10 mouse cellular contexts compared by ENCODE assay signal in genomic region chr6:119543803-119544517, GRCm38 (mm10). TPM values are rescaled to one million over a fixed set of nuclear protein-coding genes. Genes with fewer than 3 reads are reported as not detected.
A peak's percentile ranks its signal among the peaks of the same experiment; 100 is the strongest.
DNase-seq lines count a peak whose midpoint lies in the region; ATAC-seq and TF ChIP-seq lines count a peak whose summit lies in the region.
"Had no signal": no experiment of that assay in that cellular context is flagged by ENCODE, and none has a peak within 500 bp of the region (broad histone marks: within the 10 kb centered on the region; RNA-seq: fewer than 3 reads in every experiment).

Gene Wnt5b (minus strand): TSS chr6:119544347.

- no peak within 1 kb of the TSS for H3K9ac ChIP-seq in liver, embryonic 16.5 days (ENCODE audit: low read depth, low read length)
- H3K9ac ChIP-seq in stomach, embryonic 14.5 days (replicated peaks; ENCODE audit: low read depth, low read length): peak within 1 kb of the TSS; percentile 61

- ATAC-seq in liver, embryonic 16.5 days (ENCODE audit: low read depth): no peak
- ATAC-seq in stomach, embryonic 14.5 days (ENCODE audit: insufficient number of reproducible peaks, insufficient read depth, low FRiP score, low read depth): peak; percentile 54

- H3K27me3 ChIP-seq in thymus, adult 2 months (ENCODE audit: control insufficient read depth, insufficient read depth, low read length): no peaks in the 10 kb centered on the region; the same call in 1 of the 2 replicates
- peaks cover 54% of the 10 kb centered on the region for H3K27me3 ChIP-seq in liver, embryonic 16.5 days (ENCODE audit: control insufficient read depth, insufficient read depth, low read depth, low read length)
- H3K27me3 ChIP-seq in stomach, embryonic 14.5 days (ENCODE audit: control insufficient read depth, insufficient read depth, low read length): no peaks in the 10 kb centered on the region
- H3K27me3 ChIP-seq: CH12.LX had no signal

- peak within 1 kb of the TSS; percentile 70 for H3K4me2 ChIP-seq in liver, embryonic 16.5 days (ENCODE audit: low read depth, low read length)
- peak within 1 kb of the TSS; percentile 87 for H3K4me2 ChIP-seq in stomach, embryonic 14.5 days (replicated peaks; ENCODE audit: low read depth, low read length)

- H3K9me3 ChIP-seq in liver, embryonic 16.5 days (replicated peaks; ENCODE audit: control insufficient read depth, low read length): no peaks in the 10 kb centered on the region
- H3K9me3 ChIP-seq in stomach, embryonic 14.5 days (ENCODE audit: control insufficient read depth, low read depth, low read length): no peaks in the 10 kb centered on the region

- no peak for TF ChIP-seq CTCF in thymus, adult 2 months (IDR thresholded peaks at IDR 0.05; ENCODE audit: borderline replicate concordance, control insufficient read depth, extremely low read depth, insufficient read depth, low read length, poor library complexity)

- DNase-seq in cerebellum, postnatal 10 days: peak; percentile 42 to 47
- DNase-seq in cerebellum, adult 8-10 months: no peak
- DNase-seq in thymus, adult 2 months: peak; percentile 39
- no peak for DNase-seq in thymus, adult 18-20 months
- DNase-seq in heart, postnatal 4 days: peak; percentile 41
- no peak for DNase-seq in frontal cortex, postnatal 25 days (ENCODE audit: low spot score in 2 of 2)

- peaks cover 29% of the 10 kb centered on the region for H3K4me1 ChIP-seq in thymus, adult 2 months (replicated peaks; ENCODE audit: control insufficient read depth, insufficient read depth, low read length)
- H3K4me1 ChIP-seq in liver, embryonic 16.5 days (ENCODE audit: control insufficient read depth, low read depth, low read length): no peaks in the 10 kb centered on the region
- no peaks in the 10 kb centered on the region for H3K4me1 ChIP-seq in stomach, embryonic 14.5 days (ENCODE audit: control insufficient read depth, insufficient read depth, low read length)

- TF ChIP-seq POLR2A in thymus, adult 2 months (IDR thresholded peaks at IDR 0.05; ENCODE audit: control insufficient read depth, extremely low read depth, insufficient read depth, low read length, poor library complexity): no peak

- H3K4me3 ChIP-seq in thymus, adult 2 months (ENCODE audit: control insufficient read depth, insufficient read depth, low read length): peak within 1 kb of the TSS; percentile 76
- H3K4me3 ChIP-seq in liver, embryonic 16.5 days (ENCODE audit: low read depth, low read length): peak within 1 kb of the TSS; percentile 56
- peak within 1 kb of the TSS; percentile 79 for H3K4me3 ChIP-seq in stomach, embryonic 14.5 days (ENCODE audit: low read depth, low read length)

- H3K27ac ChIP-seq in thymus, adult 2 months (ENCODE audit: control insufficient read depth, insufficient read depth, low read length): no peak within 1 kb of the TSS
- no peak within 1 kb of the TSS for H3K27ac ChIP-seq in liver, embryonic 16.5 days (ENCODE audit: low read length)
- H3K27ac ChIP-seq in stomach, embryonic 14.5 days (ENCODE audit: low read length): no peak within 1 kb of the TSS

- no peaks in the 10 kb centered on the region for H3K36me3 ChIP-seq in thymus, adult 2 months (ENCODE audit: control insufficient read depth, insufficient read depth, low read length)
- no peaks in the 10 kb centered on the region for H3K36me3 ChIP-seq in liver, embryonic 16.5 days (ENCODE audit: control insufficient read depth, insufficient read depth)
- H3K36me3 ChIP-seq in stomach, embryonic 14.5 days (ENCODE audit: control insufficient read depth, insufficient read depth, low read length): no peaks in the 10 kb centered on the region

- WGBS in thymus, adult 2 months: under 1% methylated on average over 111 of the region's 120 CpGs
- WGBS in liver, embryonic 16.5 days (ENCODE audit: insufficient replicate concordance): under 1% methylated on average over 101 of the region's 120 CpGs
- under 1% methylated on average over 98 of the region's 120 CpGs for WGBS in stomach, embryonic 14.5 days

RNA-seq across cellular contexts. Expression of gene Wnt5b, which starts in this region (rescaled TPM):
- 6.5 and 8.1 TPM in 2 replicates for polyA plus RNA-seq in thymus, adult 2 months (2012; rRNA removed)
- total RNA-seq in heart, postnatal 4 days (2021): 1 to 10 TPM; 6.3 to 6.8 TPM
- 0.18 and 0.19 TPM in 2 replicates for polyA plus RNA-seq in liver, embryonic 16.5 days (2015; fragmentation: Nextera tagmentation; extraction: Ambion mirVana)
- 11.6 and 13.5 TPM in 2 replicates for polyA plus RNA-seq in stomach, embryonic 14.5 days (2014; fragmentation: Nextera tagmentation; extraction: Ambion mirVana)
- total RNA-seq: hematopoietic stem cell, adult 5-6 weeks had no signal

Comparison
In these comparisons a context has a peak if more than half of its experiments do, and no peak if none do; other contexts are left out.
1. DNase-seq: peak in cerebellum, postnatal 10 days (2 of 2), thymus, adult 2 months (single experiment) and heart, postnatal 4 days (single experiment); none in cerebellum, adult 8-10 months (single experiment), thymus, adult 18-20 months (0 of 2) and frontal cortex, postnatal 25 days (0 of 2).
2. Peak in every context shown above with its lines, with median percentiles within 50 percentile points of each other: H3K4me3 ChIP-seq.